Mouse (Mus musculus): ENCODE results near the gene Opn1sw. TPM values are rescaled to one million over a fixed set of nuclear protein-coding genes. Genes with fewer than 3 reads are reported as not detected.

Gene Opn1sw
- total RNA-seq, 1 experiment, result 0.13 TPM

DNA sequence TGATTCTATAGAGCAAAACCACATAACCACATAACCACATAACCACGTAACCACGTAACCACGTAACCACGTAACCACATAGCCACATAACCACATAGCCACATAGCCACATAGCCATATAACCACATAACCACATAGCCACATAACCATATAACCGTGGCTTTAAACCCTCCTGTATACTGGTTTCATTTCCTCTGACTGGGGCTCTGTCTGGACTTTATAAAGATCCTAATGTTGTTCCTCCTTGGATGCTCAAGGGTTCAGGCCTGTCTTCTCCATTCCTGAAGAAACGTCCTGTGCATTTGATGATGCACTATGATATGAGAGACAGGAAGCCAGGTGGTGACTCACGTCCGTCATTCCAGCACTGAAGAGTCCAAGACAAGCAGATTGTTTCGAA lies 61.3 kb downstream of the Opn1sw start:
- no peak for DNase-seq (ENCODE audit: low read depth, low spot score)
- H3K9me3 ChIP-seq (ENCODE audit: control insufficient read depth, insufficient read depth, low read depth, low read length), result no peaks in the 10 kb centered on the region
- peaks cover 0 to 2% of the 10 kb centered on the region in 2 experiments; a peak in 2 of 4 replicates for H3K4me1 ChIP-seq (ENCODE audit: control insufficient read depth in 2 of 2, insufficient read depth in 2 of 2, low read length in 2 of 2, poor library complexity in 1 of 2)
- no peak overlapping the region for H3K9ac ChIP-seq (ENCODE audit: insufficient read depth, low read depth, low read length, poor library complexity, severe bottlenecking)
- in situ Hi-C loops (cut with MboI; ENCODE audit: low sequenced_read_pairs in 2 of 2, unreplicated experiment in 2 of 2), result no loop called here
- no peak overlapping the region for H3K4me3 ChIP-seq (ENCODE audit: insufficient read depth in 1 of 2, low read depth in 1 of 2, low read length in 2 of 2, poor library complexity in 1 of 2, severe bottlenecking in 1 of 2)
- TF ChIP-seq MAFK (IDR thresholded peaks at IDR 0.05; ENCODE audit: insufficient read depth, low read depth, low read length), result no peak
- no peak for TF ChIP-seq ZNF384 (IDR thresholded peaks at IDR 0.05; ENCODE audit: low read depth, low read length)
- no peak for TF ChIP-seq ZC3H11A (IDR thresholded peaks at IDR 0.05; ENCODE audit: borderline replicate concordance, low read depth, low read length)
- no peak for TF ChIP-seq HCFC1 (IDR thresholded peaks at IDR 0.05; ENCODE audit: borderline replicate concordance, insufficient read depth, low read length)
- no peaks in the 10 kb centered on the region for H3K36me3 ChIP-seq (ENCODE audit: control insufficient read depth, insufficient read depth, low read length, poor library complexity, severe bottlenecking)
- no peak overlapping the region for H3K27ac ChIP-seq (ENCODE audit: insufficient read depth, low read depth, low read length, poor library complexity, severe bottlenecking)

Other genes with a start within 250 kb of the Opn1sw start
- gene Rbm28, start 223.5 kb downstream of the Opn1sw start, total RNA-seq (2012; rRNA removed), result 50.9 and 58.1 TPM in 2 replicates
- gene Prrt4, start 208.9 kb downstream of the Opn1sw start, total RNA-seq (2012; rRNA removed), result 0.40 and 1.4 TPM in 2 replicates
- gene Impdh1, start 172.1 kb downstream of the Opn1sw start, total RNA-seq (2012; rRNA removed), result 24.9 and 29.7 TPM in 2 replicates
- 36.9 and 38.9 TPM in 2 replicates for gene Hilpda, start 116.0 kb downstream of the Opn1sw start, total RNA-seq (2012; rRNA removed)
- 0.42 and 0.58 TPM in 2 replicates for gene Fam71f2, start 108.9 kb downstream of the Opn1sw start, total RNA-seq (2012; rRNA removed)
- 0.21 and 0.80 TPM in 2 replicates for gene Fam71f1, start 69.3 kb downstream of the Opn1sw start, total RNA-seq (2012; rRNA removed)
- gene Calu, start 40.4 kb downstream of the Opn1sw start, total RNA-seq (2012; rRNA removed), result 321 and 408 TPM in 2 replicates
- 10.5 and 18.2 TPM in 2 replicates for gene Ccdc136, start 7.8 kb upstream of the Opn1sw start, total RNA-seq (2012; rRNA removed)
- 64.9 and 86.4 TPM in 2 replicates for gene Flnc, start 44.8 kb upstream of the Opn1sw start, total RNA-seq (2012; rRNA removed)
- 173 and 182 TPM in 2 replicates for gene Atp6v1f, start 79.2 kb upstream of the Opn1sw start, total RNA-seq (2012; rRNA removed)
- gene Atp6v1fnb, start 83.0 kb upstream of the Opn1sw start, total RNA-seq (2012; rRNA removed), result 1.0 and 1.4 TPM in 2 replicates
- gene Kcp, start 119.5 kb upstream of the Opn1sw start, total RNA-seq (2012; rRNA removed), result 3.3 and 6.0 TPM in 2 replicates
- 0.90 and 3.7 TPM in 2 replicates for gene Irf5, start 138.2 kb upstream of the Opn1sw start, total RNA-seq (2012; rRNA removed)
- 89.7 and 91.1 TPM in 2 replicates for gene Tnpo3, start 221.4 kb upstream of the Opn1sw start, total RNA-seq (2012; rRNA removed)

All from ES-E14 (cell line).